Mouse (Mus musculus) E14TG2a.4 (cell line): ENCODE data around the gene Ggta1.

ENCODE experiments used
- CTCF ChIP-seq: conservative IDR thresholded peaks from 2 replicates; pipeline ENCODE4 v1.5.1; 2014; ENCODE audit warnings: low read length
- NANOG ChIP-seq: IDR thresholded peaks from 2 replicates; pipeline ENCODE4 v1.6.1; 2014; ENCODE audit warnings: borderline replicate concordance, low read length, mixed read lengths
- POU5F1 ChIP-seq: IDR thresholded peaks from 2 replicates; pipeline ENCODE4 v1.6.1; 2014; ENCODE audit warnings: low read length, borderline replicate concordance

DNA sequence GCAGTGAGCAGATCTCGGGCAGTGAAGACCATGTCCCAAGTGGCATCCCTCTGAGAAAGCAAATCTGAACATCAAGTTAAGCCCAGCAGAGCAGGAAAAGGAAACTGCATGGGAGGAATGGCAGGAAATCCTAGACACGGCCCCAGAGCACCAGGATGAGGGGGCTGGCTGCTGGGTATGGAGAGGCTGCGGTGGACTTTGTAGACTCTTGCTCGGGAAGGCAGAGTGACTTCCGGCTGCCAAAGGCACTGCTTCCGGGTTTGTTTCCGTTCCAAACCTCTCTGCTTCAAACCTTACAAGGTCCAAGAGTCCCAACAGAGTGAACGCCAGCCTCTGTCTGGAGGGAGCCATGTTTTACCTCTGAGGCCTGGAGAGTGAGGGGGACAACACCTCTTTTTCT, 16.2 kb downstream of the Ggta1 start:
- TF ChIP-seq POU5F1, result no peak
- TF ChIP-seq CTCF, result no peak
- no peak for TF ChIP-seq NANOG
